Mouse (Mus musculus) liver, adult 2 months (tissue): ENCODE data around the gene Zfp566.

Source experiments
- CTCF ChIP-seq: fragments of 200-500 bp; IDR thresholded peaks from 2 replicates; pipeline ENCODE4 v1.5.1; 2011; ENCODE audit warnings: low read depth, low read length, control low read depth
- POLR2A ChIP-seq: fragments of 200-500 bp; IDR thresholded peaks from 2 replicates; pipeline ENCODE4 v1.6.1; 2011; ENCODE audit warnings: low read length, control low read depth; ENCODE audit not compliant: insufficient read depth; ENCODE audit errors: extremely low read depth

DNA sequence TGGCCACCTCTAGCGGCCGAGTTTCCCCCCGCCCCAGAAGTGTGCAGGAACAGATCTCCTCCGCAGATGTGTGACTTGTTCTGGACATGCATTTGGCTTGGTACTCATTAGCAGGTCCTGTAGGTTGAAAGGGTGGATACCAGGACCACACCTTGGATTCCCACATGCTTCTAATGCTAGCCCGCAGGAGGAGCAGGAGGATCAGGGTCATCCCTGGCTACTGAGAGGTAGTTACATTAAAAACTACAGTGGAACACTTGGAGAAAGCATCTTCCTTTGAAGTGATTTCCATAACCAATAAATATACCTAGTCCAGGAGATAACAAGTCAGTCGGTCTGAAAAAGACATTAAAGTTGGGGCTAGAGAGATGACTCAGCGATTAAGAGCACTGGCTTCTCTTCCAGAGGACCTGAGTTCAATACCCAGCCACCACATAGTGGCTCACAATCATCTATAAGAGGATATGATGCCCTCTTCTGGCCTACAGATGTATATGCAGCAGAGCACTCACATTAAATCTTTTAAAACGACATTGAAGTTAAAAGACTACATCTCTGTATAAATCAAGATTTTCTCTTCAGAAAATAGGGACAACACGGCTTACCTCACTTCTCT is 751 bp upstream of the Zfp566 start:
- TF ChIP-seq POLR2A (no peak), CTCF (no peak)
